Mouse (Mus musculus): ENCODE measurements at regions not wholly inside any gene's neighbourhood (a gene's known extent, or its start where the extent isn't known, plus 50 kb on each side); places are given as distances from the start of the nearest gene placed in this dataset.
"Not testable (repeated sequence)": the region's sequence is repeated elsewhere in the genome, so short reads cannot be mapped to it uniquely, and the experiment has no call there.

DNA sequence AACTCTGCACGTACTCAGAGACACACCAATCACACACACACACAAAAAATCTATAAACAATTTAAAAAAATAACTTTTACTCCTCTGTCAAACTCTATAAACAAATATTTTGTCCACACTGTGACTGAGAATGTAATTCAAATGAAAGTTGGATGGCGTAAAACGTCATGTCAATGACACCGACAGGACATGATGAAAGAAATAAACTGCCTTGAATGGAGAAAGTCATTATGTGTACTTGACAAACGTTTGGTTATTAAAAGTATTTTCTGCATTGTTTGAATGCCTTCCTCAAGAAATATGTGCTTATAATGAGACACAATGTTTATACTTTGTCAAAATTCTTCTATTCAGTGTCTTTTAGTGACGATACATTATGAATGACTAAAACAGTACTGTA, 1171.6 kb upstream of the Pcdh20 start:
- no peak for ATAC-seq (ENCODE audit: insufficient number of reproducible peaks, low FRiP score, low TSS enrichment)

DNA sequence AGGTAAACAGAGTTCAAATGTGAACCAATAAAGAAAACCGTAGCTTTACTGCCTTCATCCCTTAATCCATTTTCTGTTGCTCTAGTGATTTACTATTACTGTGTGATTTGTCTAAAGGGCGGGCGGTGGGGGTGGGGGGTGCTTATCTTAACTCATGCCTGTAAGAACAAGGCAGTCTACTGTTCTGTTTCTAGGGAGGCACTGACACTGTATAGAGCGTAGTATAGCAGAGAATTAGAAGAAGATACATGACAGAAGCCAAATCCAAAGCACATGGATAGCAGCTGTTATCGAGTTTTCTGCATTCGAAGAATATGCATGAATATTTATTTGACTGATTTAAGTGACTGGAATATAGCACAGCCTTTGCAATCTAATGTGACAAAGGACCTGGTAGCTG, 1168.1 kb upstream of the Pcdh20 start:
- ATAC-seq (ENCODE audit: insufficient number of reproducible peaks, low FRiP score, low TSS enrichment): no peak

DNA sequence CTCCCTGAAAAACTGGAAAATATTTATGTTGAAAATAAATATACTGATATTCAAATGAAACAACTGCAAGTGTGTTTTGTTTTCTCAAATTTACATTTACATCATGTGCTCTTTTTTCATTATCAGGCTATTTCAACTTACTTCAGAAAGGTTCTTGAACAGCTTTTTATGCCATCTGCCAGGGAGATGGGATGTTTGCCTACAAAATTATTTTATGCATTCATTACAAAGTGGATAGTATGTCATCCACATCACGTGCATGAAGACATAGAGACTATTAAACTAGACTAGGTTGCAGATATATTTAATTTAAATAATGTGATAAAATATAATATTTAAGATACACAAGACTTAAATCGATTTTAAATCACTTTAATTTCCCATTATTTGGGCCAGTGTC, 1165.5 kb upstream of the Pcdh20 start:
- no peak for ATAC-seq (ENCODE audit: insufficient number of reproducible peaks, low FRiP score, low TSS enrichment)

DNA sequence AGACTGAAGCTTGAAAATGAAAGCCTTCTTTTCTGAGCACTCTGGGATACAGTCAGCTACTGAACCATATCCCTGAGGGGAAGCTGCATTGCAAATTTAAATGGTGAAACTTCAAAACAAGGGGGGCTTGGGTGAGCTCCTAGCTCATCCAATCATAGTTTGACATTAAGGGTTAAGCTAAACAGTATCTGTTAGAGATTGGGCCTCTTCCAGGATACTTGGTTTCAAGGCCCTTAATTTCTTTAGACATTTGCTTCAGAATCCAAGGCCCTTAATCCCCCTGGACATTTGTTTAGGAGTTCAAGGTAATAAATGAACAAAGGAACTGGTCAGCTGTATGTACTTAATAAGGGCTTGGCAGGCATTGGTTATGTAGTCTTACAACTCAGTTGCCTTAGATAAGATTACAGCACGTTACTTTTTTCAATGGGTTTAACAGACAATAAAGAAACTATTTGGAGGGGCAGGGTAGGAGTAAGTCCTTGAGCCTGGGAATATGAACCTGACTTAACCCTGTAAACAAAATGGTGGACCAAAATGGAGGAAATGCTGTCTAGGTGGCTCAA, 1163.4 kb upstream of the Pcdh20 start:
- no peak for ATAC-seq (ENCODE audit: insufficient number of reproducible peaks, low FRiP score, low TSS enrichment)

DNA sequence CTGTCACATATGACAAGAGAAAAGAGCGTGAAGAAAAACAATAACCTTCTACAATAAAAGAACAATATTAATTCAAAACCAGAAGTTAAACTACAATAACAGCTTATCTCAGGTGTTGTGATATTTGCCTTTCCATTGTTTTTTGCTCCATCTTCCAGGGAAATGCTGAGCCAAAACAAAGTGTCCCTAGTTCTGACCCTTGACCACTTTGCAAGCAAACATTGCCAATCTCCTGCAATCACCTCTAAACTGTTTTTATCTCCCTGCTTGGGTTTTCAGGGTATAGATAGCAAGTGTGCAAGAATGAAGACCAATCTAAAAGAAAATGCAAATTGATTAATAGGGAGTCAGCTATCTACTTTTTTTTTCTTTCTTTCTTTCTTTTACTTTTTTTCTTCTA, 1162.5 kb upstream of the Pcdh20 start:
- ATAC-seq (ENCODE audit: insufficient number of reproducible peaks, low FRiP score, low TSS enrichment): no peak

DNA sequence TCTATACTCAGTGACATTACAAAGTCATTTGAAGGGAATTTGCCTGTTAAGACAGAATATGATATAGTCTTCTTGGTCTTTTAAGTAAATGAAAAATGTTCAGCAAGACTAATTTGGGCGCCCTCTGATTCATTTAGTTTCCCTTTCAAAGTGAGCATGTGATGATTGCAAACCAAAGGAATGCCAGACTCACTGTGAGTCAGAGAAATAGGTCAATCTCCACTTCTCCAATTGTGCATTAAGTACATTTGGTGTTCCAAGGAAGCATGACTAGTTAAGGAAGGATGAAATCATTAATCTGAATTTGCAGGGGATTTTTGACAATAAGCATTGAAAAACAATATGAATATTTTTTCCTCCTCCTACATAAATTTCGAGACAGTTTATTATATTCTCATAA, 1139.5 kb upstream of the Pcdh20 start:
- ATAC-seq (ENCODE audit: insufficient number of reproducible peaks, low FRiP score, low TSS enrichment): no peak

DNA sequence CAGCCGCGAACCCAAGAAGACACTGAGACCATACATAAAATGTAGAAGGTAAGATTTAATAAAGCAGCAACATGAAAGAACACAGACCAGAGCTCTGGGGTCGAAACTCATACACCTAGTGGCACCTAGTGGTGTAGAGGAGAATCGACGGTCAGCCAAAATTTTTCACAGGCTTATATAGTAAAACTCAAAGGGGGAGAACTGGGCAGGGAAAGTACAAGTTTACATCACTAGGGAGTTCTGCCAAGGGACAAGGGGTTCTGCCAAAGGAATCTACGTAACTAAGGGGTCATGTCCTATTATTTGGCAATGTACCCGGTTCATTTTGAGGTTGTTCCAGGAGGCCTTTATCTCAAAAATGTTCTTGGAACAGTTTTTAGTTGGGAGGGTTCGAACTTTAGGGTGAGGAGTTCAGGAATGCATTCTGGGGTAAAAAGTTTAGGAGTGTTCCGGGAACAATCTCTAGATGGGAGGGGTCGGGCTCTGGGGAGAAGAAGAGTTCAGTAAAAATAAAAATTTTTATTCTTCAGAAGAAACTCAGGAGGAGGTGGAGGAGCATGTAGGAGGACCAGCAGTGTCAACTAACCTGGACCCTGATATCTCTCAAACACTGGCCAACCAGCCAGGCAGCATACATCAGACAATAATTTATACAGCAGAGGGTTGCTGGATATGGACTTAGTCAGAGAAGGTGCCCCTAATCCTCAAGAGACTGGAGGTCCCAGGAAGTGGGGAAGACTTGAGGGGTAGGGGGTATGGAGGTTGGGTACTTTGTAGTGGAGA, 1138.7 kb upstream of the Pcdh20 start:
- not testable (repeated sequence) for ATAC-seq (ENCODE audit: insufficient number of reproducible peaks, low FRiP score, low TSS enrichment)

DNA sequence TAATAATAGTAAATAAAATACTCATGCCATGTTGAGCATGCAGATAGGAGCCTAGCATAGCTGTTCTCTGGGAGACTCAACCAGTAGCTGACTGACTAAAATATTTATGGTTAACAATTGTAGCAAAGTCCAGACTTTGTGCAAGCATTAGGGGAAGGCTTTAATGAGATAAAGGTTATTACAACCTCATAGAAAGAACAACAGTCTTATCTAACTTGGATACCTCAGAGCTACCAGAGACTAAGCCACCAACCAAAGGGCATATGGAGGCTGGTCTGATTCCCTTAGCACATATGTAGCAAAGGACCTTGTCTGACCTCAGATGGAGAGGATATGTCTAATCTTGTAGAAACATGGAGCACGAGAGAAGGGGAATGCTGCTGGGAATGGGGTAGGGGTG, 1136.4 kb upstream of the Pcdh20 start:
- ATAC-seq (ENCODE audit: insufficient number of reproducible peaks, low FRiP score, low TSS enrichment): no peak

DNA sequence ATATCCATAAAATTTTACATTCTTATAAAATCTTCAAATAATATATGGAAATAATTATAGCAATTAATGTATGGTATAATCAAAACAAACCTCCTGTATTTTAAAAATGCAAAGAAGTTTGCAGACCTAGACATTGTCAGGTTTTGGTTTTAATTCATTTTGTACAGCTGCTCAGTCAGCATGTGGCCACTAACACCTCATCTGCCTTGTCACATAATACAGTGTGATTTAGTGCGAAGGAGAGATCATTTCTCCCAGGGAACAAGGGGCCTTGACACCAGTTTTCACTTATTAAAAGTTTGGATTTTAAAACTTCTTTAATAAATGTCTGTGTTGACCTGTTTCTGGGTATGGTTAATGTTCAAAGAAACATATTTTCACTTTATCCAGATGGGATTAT, 1126.6 kb upstream of the Pcdh20 start:
- ATAC-seq (ENCODE audit: insufficient number of reproducible peaks, low FRiP score, low TSS enrichment): no peak

DNA sequence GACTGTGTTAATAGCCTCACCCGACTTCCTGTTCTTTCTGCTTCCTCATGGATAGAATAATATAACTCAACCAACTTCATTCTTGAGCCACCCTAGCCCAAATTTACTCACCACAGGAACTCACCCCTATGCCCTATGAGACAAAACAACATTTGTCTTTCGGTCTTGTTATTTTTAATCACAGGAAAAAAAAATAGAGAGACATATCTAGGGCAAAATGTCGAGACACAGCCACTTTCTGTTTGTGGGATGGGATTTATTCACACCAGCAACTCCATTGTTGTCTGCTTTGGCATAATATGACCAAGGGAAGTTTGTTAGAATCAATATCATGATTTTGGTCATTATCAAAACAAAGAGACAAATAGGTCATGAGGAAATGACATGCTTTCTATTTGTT, 1102.4 kb upstream of the Pcdh20 start:
- ATAC-seq (ENCODE audit: insufficient number of reproducible peaks, low FRiP score, low TSS enrichment): no peak

DNA sequence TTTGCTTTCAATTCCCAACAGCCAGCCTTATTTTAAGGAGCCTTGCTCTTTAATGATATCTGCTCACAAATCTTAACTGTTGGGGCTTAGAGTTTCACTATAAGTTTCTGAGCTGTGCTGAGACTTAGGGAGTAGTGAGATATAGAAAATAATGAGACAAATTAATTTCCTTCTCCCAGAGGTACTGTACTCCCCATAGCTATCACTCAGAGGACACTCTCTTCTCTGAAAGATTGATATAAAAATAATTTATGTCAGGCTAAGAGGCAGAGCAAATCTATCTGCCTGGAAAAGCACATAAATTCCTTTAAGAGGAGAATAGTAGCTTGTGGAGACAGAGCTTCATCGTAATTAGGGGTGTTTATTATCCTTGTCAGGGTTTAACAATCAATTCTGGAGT, 1100.5 kb upstream of the Pcdh20 start:
- ATAC-seq (ENCODE audit: insufficient number of reproducible peaks, low FRiP score, low TSS enrichment): peak; percentile 36; the same call in 1 of the 2 replicates

DNA sequence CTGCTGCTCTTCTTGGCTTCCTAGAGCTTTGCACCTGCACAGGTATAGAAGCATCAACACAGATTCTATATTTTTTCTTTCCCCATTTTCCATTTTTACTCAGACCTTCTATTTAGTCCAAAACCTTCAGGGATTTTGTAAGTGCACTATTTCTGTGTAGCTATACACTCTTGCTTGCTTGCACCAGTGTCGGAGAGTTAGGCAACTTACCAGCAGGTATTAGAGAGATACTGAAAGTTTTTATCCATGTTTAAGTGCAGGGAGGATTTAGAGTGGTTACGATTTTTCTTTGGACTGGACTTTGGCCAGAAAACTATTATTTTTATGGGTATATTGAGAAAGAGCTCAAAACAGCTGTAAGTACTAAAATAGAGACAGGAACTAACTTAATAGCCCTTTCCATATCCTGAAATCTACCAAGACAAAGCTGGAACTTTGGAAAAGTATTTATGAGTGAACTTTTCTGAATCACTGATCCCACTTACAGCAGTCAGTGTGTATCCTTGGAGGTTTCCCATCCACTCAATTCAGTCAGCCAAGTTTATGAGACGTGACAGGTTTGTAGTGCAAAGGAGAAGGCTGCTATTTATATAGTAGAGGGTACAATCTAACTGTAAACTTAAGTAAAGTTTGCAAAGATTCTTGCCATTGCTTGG, 1088.8 kb upstream of the Pcdh20 start:
- no peak for ATAC-seq (ENCODE audit: insufficient number of reproducible peaks, low FRiP score, low TSS enrichment)

DNA sequence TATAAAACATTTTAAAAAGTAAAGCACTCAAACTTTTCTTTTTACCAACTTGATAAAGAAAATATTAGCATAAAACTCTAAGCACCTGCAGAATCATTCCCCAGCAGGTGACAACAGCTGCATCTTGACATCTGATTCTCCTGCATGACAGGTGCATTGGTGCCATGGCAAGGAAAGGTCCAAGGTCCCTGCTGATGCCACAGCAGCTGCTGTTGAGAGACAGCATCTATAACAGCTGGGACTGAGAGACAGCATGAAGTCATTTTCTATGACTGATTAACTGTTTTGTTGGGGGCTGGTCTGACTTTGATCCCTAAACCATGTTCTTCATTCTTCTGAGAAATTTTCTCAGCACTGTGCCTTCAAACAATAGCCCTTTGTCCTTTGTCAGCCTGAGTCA, 1086.1 kb upstream of the Pcdh20 start:
- no peak for ATAC-seq (ENCODE audit: insufficient number of reproducible peaks, low FRiP score, low TSS enrichment)

DNA sequence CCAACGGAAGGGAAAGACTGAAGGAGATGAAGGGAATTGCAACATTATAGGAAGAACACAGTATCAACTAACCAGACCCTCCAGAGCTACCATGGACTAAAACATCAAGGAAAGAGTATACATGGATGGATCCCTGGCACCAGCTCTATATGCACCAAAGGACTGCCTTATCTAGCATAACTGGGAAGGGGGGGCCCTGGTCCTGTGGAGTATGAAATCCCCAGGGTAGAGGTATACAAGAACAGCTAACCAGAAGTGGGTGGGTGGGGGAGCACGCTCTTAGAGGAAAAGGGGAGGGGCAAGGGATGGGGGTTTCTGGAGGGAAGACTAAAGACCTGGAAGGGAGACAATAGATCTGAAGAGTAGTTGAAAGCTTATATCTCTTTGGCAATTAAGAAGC, 1085.0 kb upstream of the Pcdh20 start:
- no peak for ATAC-seq (ENCODE audit: insufficient number of reproducible peaks, low FRiP score, low TSS enrichment)

DNA sequence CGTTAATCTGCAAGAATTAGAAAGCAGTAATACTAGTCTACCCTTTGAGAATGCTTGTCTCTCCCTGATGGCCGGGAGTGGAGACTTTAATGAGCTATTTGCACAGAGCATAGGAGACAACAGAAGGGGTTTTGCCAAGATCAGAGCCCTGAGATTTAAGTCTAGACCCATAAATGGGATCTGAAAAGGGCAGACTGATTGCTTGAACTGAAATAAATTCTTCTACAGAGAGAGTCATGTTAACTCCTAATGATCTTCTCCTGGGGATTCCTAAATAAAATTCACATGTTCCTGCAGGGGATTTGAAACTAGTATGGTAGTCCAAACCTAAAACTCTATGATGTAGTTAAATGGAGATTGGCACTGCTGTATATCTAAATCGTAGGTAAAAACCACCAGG, 1082.9 kb upstream of the Pcdh20 start:
- ATAC-seq (ENCODE audit: insufficient number of reproducible peaks, low FRiP score, low TSS enrichment): no peak
